In the genomic region with DNA sequence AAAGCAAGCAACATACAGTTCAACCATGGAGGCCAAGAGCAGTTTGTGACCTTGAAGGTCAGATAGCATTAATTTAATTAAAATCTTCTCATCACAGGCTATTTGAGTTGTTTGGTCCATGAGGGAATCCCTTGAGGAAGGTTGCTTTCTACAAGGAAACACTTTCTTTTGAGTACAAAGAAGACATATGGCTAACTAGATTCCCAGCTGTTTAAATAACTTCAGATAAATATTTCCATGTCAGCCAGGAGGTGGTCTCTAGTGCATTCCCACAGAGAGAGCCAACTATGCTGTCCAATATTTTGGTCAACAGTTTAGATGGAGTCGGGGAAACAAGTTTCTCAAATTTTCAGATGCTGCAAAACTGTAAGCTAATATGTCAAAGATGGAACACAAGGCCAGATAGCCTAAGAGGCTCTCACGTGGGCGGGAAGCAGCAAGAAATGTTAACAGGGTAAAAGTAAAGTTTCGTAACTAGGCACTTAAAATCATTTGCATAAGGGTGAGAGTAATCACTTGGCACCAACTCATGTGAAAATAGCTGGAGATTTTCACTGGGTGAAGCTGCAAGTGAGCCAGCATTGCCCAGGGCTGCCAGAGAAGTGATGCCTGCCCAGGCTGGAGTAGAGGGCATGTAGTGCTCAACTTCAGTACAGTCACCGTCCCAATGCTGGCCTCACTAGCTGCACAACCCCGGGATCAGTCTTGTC, we compare ENCODE assay signal across 15 mouse cellular contexts. TPM values are rescaled to one million over a fixed set of nuclear protein-coding genes. Genes with fewer than 3 reads are reported as not detected.
DNase-seq lines count a peak whose midpoint lies in the region; ATAC-seq and TF ChIP-seq lines count a peak whose summit lies in the region.
"Had no signal": no experiment of that assay in that cellular context is flagged by ENCODE, and none has a peak within 500 bp of the region (broad histone marks: within the 10 kb centered on the region; RNA-seq: fewer than 3 reads in every experiment).

No protein-coding gene starts in this region.

- H3K9ac ChIP-seq in embryonic facial prominence, embryonic 14.5 days (ENCODE audit: low read depth, low read length) = no peak overlapping the region
- H3K9ac ChIP-seq in stomach, embryonic 15.5 days = no peak overlapping the region
- H3K9ac ChIP-seq in forebrain, embryonic 13.5 days = no peak overlapping the region
- H3K9ac ChIP-seq: embryonic facial prominence, embryonic 12.5 days had no signal

- H3K36me3 ChIP-seq in embryonic facial prominence, embryonic 14.5 days (ENCODE audit: control insufficient read depth, insufficient read depth, low read length) = no peaks in the 10 kb centered on the region
- no peaks in the 10 kb centered on the region for H3K36me3 ChIP-seq in embryonic facial prominence, embryonic 10.5 days (replicated peaks)
- no peaks in the 10 kb centered on the region for H3K36me3 ChIP-seq in stomach, embryonic 15.5 days
- H3K36me3 ChIP-seq in forebrain, embryonic 13.5 days (ENCODE audit: poor library complexity, severe bottlenecking) = no peaks in the 10 kb centered on the region
- H3K36me3 ChIP-seq: embryonic facial prominence, embryonic 12.5 days; G1E had no signal

- no peak for TF ChIP-seq CTCF in lung, adult 2 months (IDR thresholded peaks at IDR 0.05; ENCODE audit: insufficient read depth, low read length)

- 68% methylated on average over 6 of the region's 6 CpGs for WGBS in embryonic facial prominence, embryonic 14.5 days
- 89% methylated on average over 6 of the region's 6 CpGs for whole genome bisulfite sequencing in embryonic facial prominence, embryonic 10.5 days
- 58% methylated on average over 6 of the region's 6 CpGs for WGBS in lung, adult 2 months
- 68% methylated on average over 6 of the region's 6 CpGs for WGBS in stomach, embryonic 15.5 days
- 88% methylated on average over 6 of the region's 6 CpGs for WGBS in forebrain, embryonic 13.5 days

- ATAC-seq in embryonic facial prominence, embryonic 14.5 days (ENCODE audit: low read depth) = peak; percentile 45
- peak; percentile 63; the same call in 1 of the 2 replicates for ATAC-seq in stomach, embryonic 15.5 days (ENCODE audit: insufficient read depth, low FRiP score, low read depth)
- no peak for ATAC-seq in forebrain, embryonic 13.5 days

- H3K4me1 ChIP-seq in embryonic facial prominence, embryonic 14.5 days (ENCODE audit: control insufficient read depth, insufficient read depth, low read length) = no peaks in the 10 kb centered on the region
- H3K4me1 ChIP-seq in embryonic facial prominence, embryonic 10.5 days = peaks cover 8% of the 10 kb centered on the region; the same call in 1 of the 2 replicates
- no peaks in the 10 kb centered on the region for H3K4me1 ChIP-seq in lung, adult 2 months (ENCODE audit: control insufficient read depth, insufficient read depth, low read length)
- H3K4me1 ChIP-seq in stomach, embryonic 15.5 days = no peaks in the 10 kb centered on the region
- peaks cover 3% of the 10 kb centered on the region for H3K4me1 ChIP-seq in forebrain, embryonic 13.5 days
- H3K4me1 ChIP-seq: embryonic facial prominence, embryonic 12.5 days had no signal

- no peak overlapping the region for H3K4me2 ChIP-seq in embryonic facial prominence, embryonic 14.5 days (ENCODE audit: low read depth, low read length)
- H3K4me2 ChIP-seq in stomach, embryonic 15.5 days = no peak overlapping the region
- H3K4me2 ChIP-seq in forebrain, embryonic 13.5 days = no peak overlapping the region
- H3K4me2 ChIP-seq: embryonic facial prominence, embryonic 12.5 days had no signal

- no peaks in the 10 kb centered on the region for H3K9me3 ChIP-seq in embryonic facial prominence, embryonic 14.5 days (ENCODE audit: control insufficient read depth, low read length)
- no peaks in the 10 kb centered on the region for H3K9me3 ChIP-seq in embryonic facial prominence, embryonic 10.5 days
- no peaks in the 10 kb centered on the region for H3K9me3 ChIP-seq in stomach, embryonic 15.5 days
- H3K9me3 ChIP-seq in forebrain, embryonic 13.5 days (replicated peaks) = no peaks in the 10 kb centered on the region
- H3K9me3 ChIP-seq: embryonic facial prominence, embryonic 12.5 days; G1E had no signal

- H3K27me3 ChIP-seq in embryonic facial prominence, embryonic 14.5 days (replicated peaks; ENCODE audit: control insufficient read depth, insufficient read depth, low read length) = no peaks in the 10 kb centered on the region
- H3K27me3 ChIP-seq in embryonic facial prominence, embryonic 10.5 days (replicated peaks; ENCODE audit: low read depth, poor library complexity, severe bottlenecking) = no peaks in the 10 kb centered on the region
- no peaks in the 10 kb centered on the region for H3K27me3 ChIP-seq in stomach, embryonic 15.5 days (replicated peaks)
- H3K27me3 ChIP-seq in forebrain, embryonic 13.5 days = no peaks in the 10 kb centered on the region
- H3K27me3 ChIP-seq: embryonic facial prominence, embryonic 12.5 days had no signal

- H3K4me3 ChIP-seq in embryonic facial prominence, embryonic 14.5 days (ENCODE audit: low read depth, low read length) = no peak overlapping the region
- no peak overlapping the region for H3K4me3 ChIP-seq in embryonic facial prominence, embryonic 10.5 days
- no peak overlapping the region for H3K4me3 ChIP-seq in lung, adult 2 months (replicated peaks; ENCODE audit: extremely low read depth, low read depth, low read length)
- H3K4me3 ChIP-seq in stomach, embryonic 15.5 days (replicated peaks) = no peak overlapping the region
- H3K4me3 ChIP-seq in forebrain, embryonic 13.5 days = no peak overlapping the region
- H3K4me3 ChIP-seq: embryonic facial prominence, embryonic 12.5 days had no signal

- H3K27ac ChIP-seq in embryonic facial prominence, embryonic 14.5 days (replicated peaks; ENCODE audit: low read depth, low read length) = no peak overlapping the region; the same call in 1 of the 2 replicates
- no peak overlapping the region for H3K27ac ChIP-seq in embryonic facial prominence, embryonic 10.5 days (replicated peaks)
- peak overlapping the region; percentile 75 for H3K27ac ChIP-seq in stomach, embryonic 15.5 days
- H3K27ac ChIP-seq in forebrain, embryonic 13.5 days = no peak overlapping the region
- H3K27ac ChIP-seq: embryonic facial prominence, embryonic 12.5 days had no signal

- DNase-seq in embryonic facial prominence, embryonic 14.5 days (ENCODE audit: low spot score) = peak; percentile 76
- DNase-seq in embryonic facial prominence, embryonic 10.5 days (ENCODE audit: low spot score) = no peak
- DNase-seq in lung, adult 18-20 months = peak; percentile 29 to 59
- no peak for DNase-seq in lung, adult 2 months
- DNase-seq in kidney, postnatal 14 days = peak; percentile 40
- no peak for DNase-seq in cerebellum, postnatal 4 days (ENCODE audit: low spot score in 2 of 2)
- DNase-seq: cerebellum, adult 2 months; spleen, adult 18-20 months had no signal

- TF ChIP-seq POLR2A in lung, adult 2 months (IDR thresholded peaks at IDR 0.05; ENCODE audit: borderline replicate concordance, extremely low read depth, low read depth, low read length) = no peak

RNA-seq across cellular contexts. Expression of gene Gm6993, which starts 36.7 kb away (rescaled TPM):
- not detected in 2 replicates for polyA plus RNA-seq in embryonic facial prominence, embryonic 14.5 days (2014; fragmentation: Nextera tagmentation; extraction: Ambion mirVana)
- not detected in 2 replicates for polyA plus RNA-seq in embryonic facial prominence, embryonic 10.5 days (2016; fragmentation: Nextera tagmentation; extraction: Ambion mirVana)
- polyA plus RNA-seq in lung, adult 2 months (2012; rRNA removed) = not detected in 2 replicates
- polyA plus RNA-seq in stomach, embryonic 15.5 days (2015; fragmentation: Nextera tagmentation; extraction: Ambion mirVana) = not detected in 2 replicates
- polyA plus RNA-seq in forebrain, embryonic 13.5 days (2015; fragmentation: Nextera tagmentation; extraction: Ambion mirVana) = not detected in 2 replicates
- polyA plus RNA-seq: cerebellum, adult 2 months; embryonic facial prominence, embryonic 12.5 days; frontal cortex, adult 2 months; G1E; hindbrain, embryonic 11.5 days; liver, embryonic 16.5 days had no signal

Comparison
In these comparisons a context has a peak if more than half of its experiments do, and no peak if none do; other contexts are left out.
1. DNase-seq: peak in embryonic facial prominence, embryonic 14.5 days (single experiment), lung, adult 18-20 months (2 of 2) and kidney, postnatal 14 days (single experiment); none in embryonic facial prominence, embryonic 10.5 days (single experiment), lung, adult 2 months (single experiment) and cerebellum, postnatal 4 days (0 of 2).